Comparison of ENCODE assay signal across 9 mouse cellular contexts in the genomic region with DNA sequence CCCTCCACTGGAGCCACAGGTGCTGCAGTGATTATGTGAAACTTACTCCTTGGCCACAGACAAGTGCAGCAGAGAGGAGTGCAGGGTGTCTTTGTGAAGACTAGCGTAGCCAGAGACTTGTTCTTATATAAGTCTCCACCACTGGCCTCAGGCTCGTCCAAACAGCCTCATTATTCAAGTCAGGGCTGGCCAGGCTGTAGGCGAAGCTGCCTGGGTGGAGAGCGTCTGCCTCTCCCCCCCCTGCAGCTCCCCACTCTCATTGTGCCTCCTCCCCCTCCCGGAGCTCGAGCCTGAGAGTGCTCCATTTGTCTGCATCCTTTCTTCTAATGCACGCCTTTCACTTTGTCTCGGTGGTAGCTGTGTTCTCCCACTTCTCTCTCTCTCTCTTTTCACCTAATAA.
DNase-seq lines count a peak whose midpoint lies in the region; ATAC-seq lines count a peak whose summit lies in the region.
"Had no signal": no experiment of that assay in that cellular context is flagged by ENCODE, and none has a peak within 500 bp of the region (broad histone marks: within the 10 kb centered on the region; RNA-seq: fewer than 3 reads in every experiment).

No protein-coding gene starts in this region.

- ATAC-seq in forebrain, embryonic 16.5 days: peak; percentile 18; the same call in 1 of the 2 replicates
- ATAC-seq in midbrain, embryonic 16.5 days: 0 out of 2 replicates have a peak, but pooled peaks have one; percentile 15

- no peaks in the 10 kb centered on the region for H3K36me3 ChIP-seq in forebrain, embryonic 16.5 days (ENCODE audit: control insufficient read depth, insufficient read depth)
- H3K36me3 ChIP-seq in midbrain, embryonic 16.5 days (ENCODE audit: control insufficient read depth, insufficient read depth, low read length): no peaks in the 10 kb centered on the region

- H3K27me3 ChIP-seq in forebrain, embryonic 16.5 days (replicated peaks; ENCODE audit: control insufficient read depth, insufficient read depth, low read length): no peaks in the 10 kb centered on the region
- H3K27me3 ChIP-seq in midbrain, embryonic 16.5 days (ENCODE audit: control insufficient read depth, insufficient read depth, low read depth, low read length): no peaks in the 10 kb centered on the region

- H3K27ac ChIP-seq in forebrain, embryonic 16.5 days (ENCODE audit: low read length): no peak overlapping the region
- no peak overlapping the region for H3K27ac ChIP-seq in midbrain, embryonic 16.5 days (ENCODE audit: low read length)

- no peaks in the 10 kb centered on the region for H3K9me3 ChIP-seq in forebrain, embryonic 16.5 days (ENCODE audit: control insufficient read depth, low read length)
- 0 out of 2 replicates have a peak, but pooled peaks cover 4% of the 10 kb centered on the region for H3K9me3 ChIP-seq in midbrain, embryonic 16.5 days (replicated peaks; ENCODE audit: control insufficient read depth, low read length, poor library complexity, severe bottlenecking)

- no peak overlapping the region for H3K9ac ChIP-seq in forebrain, embryonic 16.5 days (replicated peaks; ENCODE audit: low read depth, low read length)
- H3K9ac ChIP-seq in midbrain, embryonic 16.5 days (ENCODE audit: low read depth, low read length): no peak overlapping the region

- no peak overlapping the region for H3K4me3 ChIP-seq in forebrain, embryonic 16.5 days (replicated peaks; ENCODE audit: low read length)
- H3K4me3 ChIP-seq in midbrain, embryonic 16.5 days (ENCODE audit: low read depth, low read length): no peak overlapping the region

- 1% methylated on average over 8 of the region's 8 CpGs for WGBS in forebrain, embryonic 16.5 days
- 4% methylated on average over 8 of the region's 8 CpGs for WGBS in midbrain, embryonic 16.5 days

- no peak overlapping the region for H3K4me2 ChIP-seq in forebrain, embryonic 16.5 days (ENCODE audit: low read length)
- peak overlapping the region; percentile 26; the same call in 1 of the 2 replicates for H3K4me2 ChIP-seq in midbrain, embryonic 16.5 days (ENCODE audit: low read length)

- intact Hi-C loops in gastrocnemius, postnatal 36 days (cut with DNase I): loop anchor here (5.0 to 10.0 kb wide), 2 partner anchors 62 to 184 kb away; no protein-coding TSS in a partner anchor

- H3K4me1 ChIP-seq in forebrain, embryonic 16.5 days (replicated peaks; ENCODE audit: control insufficient read depth, insufficient read depth, low read length): peaks cover 25% of the 10 kb centered on the region
- peaks cover 23% of the 10 kb centered on the region for H3K4me1 ChIP-seq in midbrain, embryonic 16.5 days (ENCODE audit: control insufficient read depth, insufficient read depth, low read length)

- DNase-seq in cerebellum, adult 11-12 months: peak; percentile 39
- DNase-seq in cerebellum, adult 11 months: no peak
- DNase-seq in cerebellum, adult 18-20 months: peak; percentile 41 to 42
- no peak for DNase-seq in spleen, adult 18-20 months
- no peak for DNase-seq in gastrocnemius, postnatal 36 days
- DNase-seq in ovary, postnatal 36 days (ENCODE audit: low spot score): no peak
- DNase-seq: adrenal gland, postnatal 10 days had no signal

Comparison
In these comparisons a context has a peak if more than half of its experiments do, and no peak if none do; other contexts are left out.
1. DNase-seq: peak in cerebellum, adult 11-12 months (single experiment) and cerebellum, adult 18-20 months (2 of 2); none in cerebellum, adult 11 months (single experiment), spleen, adult 18-20 months (0 of 2), gastrocnemius, postnatal 36 days (0 of 2) and ovary, postnatal 36 days (single experiment).